Mouse (Mus musculus): ENCODE results near the gene 2210016F16Rik.

- TF ChIP-seq POLR2A (IDR thresholded peaks at IDR 0.05; ENCODE audit: low read depth, low read length) (no peak), CTCF (conservative IDR thresholded peaks at IDR 0.05; ENCODE audit: insufficient read depth, insufficient read length, low read depth, low read length) (no peak)
Observed at GRCm38 (mm10) chr13:58384371-58384770, 654 bp downstream of the 2210016F16Rik start.

Data from kidney, adult 2 months (tissue).